Mouse (Mus musculus): Measurements from ENCODE around the gene Zfp637.
"Not testable (repeated sequence)": the region's sequence is repeated elsewhere in the genome, so short reads cannot be mapped to it uniquely, and the experiment has no call there.

Zfp637 gene

GRCm38 (mm10) chr6:117863751-117864150 is 22.8 kb downstream of the Zfp637 start:
- DNase-seq (ENCODE audit: low read depth), result no peak

- no peak for DNase-seq (ENCODE audit: low read depth)
These were observed 27.2 kb downstream of the Zfp637 start for GRCm38 (mm10) chr6:117868187-117868586.

GRCm38 (mm10) chr6:117871034-117871433 is 30.1 kb downstream of the Zfp637 start:
- DNase-seq (ENCODE audit: low read depth), result no peak

GRCm38 (mm10) chr6:117873450-117873849 is 32.5 kb downstream of the Zfp637 start:
- not testable (repeated sequence) for DNase-seq (ENCODE audit: low read depth)

- DNase-seq (ENCODE audit: low read depth), result no peak
These were observed 33.8 kb downstream of the Zfp637 start for GRCm38 (mm10) chr6:117874621-117875281.

GRCm38 (mm10) chr6:117878700-117879407 is 37.9 kb downstream of the Zfp637 start:
- DNase-seq (ENCODE audit: low read depth), result peak; percentile 98

GRCm38 (mm10) chr6:117879408-117880115 is 38.6 kb downstream of the Zfp637 start:
- DNase-seq (ENCODE audit: low read depth), result peak; percentile 99

- no peak for DNase-seq (ENCODE audit: low read depth)
These were observed 39.4 kb downstream of the Zfp637 start for GRCm38 (mm10) chr6:117880394-117880838.

GRCm38 (mm10) chr6:117881229-117881628 is 40.2 kb downstream of the Zfp637 start:
- DNase-seq (ENCODE audit: low read depth), result no peak

GRCm38 (mm10) chr6:117881997-117882396 is 41.0 kb downstream of the Zfp637 start:
- DNase-seq (ENCODE audit: low read depth), result peak; percentile 96

- DNase-seq (ENCODE audit: low read depth), result no peak
These were observed 45.0 kb downstream of the Zfp637 start for GRCm38 (mm10) chr6:117885943-117886342.

GRCm38 (mm10) chr6:117888032-117888431 is 47.1 kb downstream of the Zfp637 start:
- peak; percentile 32 for DNase-seq (ENCODE audit: low read depth)

- DNase-seq (ENCODE audit: low read depth), result peak; percentile 21
These were observed 47.7 kb downstream of the Zfp637 start for GRCm38 (mm10) chr6:117888642-117889096.

GRCm38 (mm10) chr6:117890257-117890656 is 49.3 kb downstream of the Zfp637 start:
- DNase-seq (ENCODE audit: low read depth), result no peak

- no peak for DNase-seq (ENCODE audit: low read depth)
These were observed 50.6 kb downstream of the Zfp637 start for GRCm38 (mm10) chr6:117891369-117892160.

GRCm38 (mm10) chr6:117892386-117892785 is 51.4 kb downstream of the Zfp637 start:
- no peak for DNase-seq (ENCODE audit: low read depth)

GRCm38 (mm10) chr6:117893435-117893834 is 52.5 kb downstream of the Zfp637 start:
- DNase-seq (ENCODE audit: low read depth), result no peak

All from 416B (cell line).